Mouse (Mus musculus) liver (tissue): ENCODE results near the gene Mroh8.
"Not testable (repeated sequence)": the region's sequence is repeated elsewhere in the genome, so short reads cannot be mapped to it uniquely, and the experiment has no call there.

Source experiments
- DNase-seq: peaks from one replicate; pipeline ENCODE4 v3.0.0-alpha.2; 2020; ENCODE audit warnings: mixed read lengths

Mroh8 gene

GRCm38 (mm10) chr2:157187223-157187622 lies 92.1 kb downstream of the Mroh8 start:
- no peak for DNase-seq

- no peak for DNase-seq
These were observed 92.8 kb downstream of the Mroh8 start for GRCm38 (mm10) chr2:157186504-157186903.

DNA sequence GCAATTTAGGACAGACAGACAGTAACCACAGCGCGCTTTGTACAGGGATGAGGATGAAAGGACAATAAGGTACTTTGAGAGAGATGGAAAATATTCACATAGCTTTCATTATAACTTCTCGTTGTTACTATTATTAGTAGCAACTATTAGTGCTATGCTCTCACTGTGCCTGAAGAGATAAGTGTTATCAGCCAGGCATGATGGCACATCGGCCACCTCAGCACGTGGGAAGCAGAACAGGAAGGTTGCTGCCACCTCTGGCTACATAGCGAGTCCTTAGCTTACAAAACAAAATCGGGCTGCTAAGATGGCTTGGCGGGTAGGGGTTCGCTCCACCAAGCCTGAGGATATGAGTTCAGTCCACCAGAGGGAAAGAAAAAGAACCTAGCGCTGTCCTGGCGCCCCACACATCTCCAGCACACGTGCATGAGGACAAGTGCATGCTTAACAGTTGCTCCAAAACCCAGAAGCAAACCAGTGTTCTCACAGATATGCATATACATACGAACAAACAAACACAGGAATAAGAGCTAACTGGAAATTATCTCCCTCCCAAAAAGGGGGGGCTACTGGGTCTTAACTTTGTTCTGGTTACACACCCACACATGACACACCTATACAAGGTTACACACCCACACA lies 94.2 kb downstream of the Mroh8 start:
- peak; percentile 60 for DNase-seq

DNA sequence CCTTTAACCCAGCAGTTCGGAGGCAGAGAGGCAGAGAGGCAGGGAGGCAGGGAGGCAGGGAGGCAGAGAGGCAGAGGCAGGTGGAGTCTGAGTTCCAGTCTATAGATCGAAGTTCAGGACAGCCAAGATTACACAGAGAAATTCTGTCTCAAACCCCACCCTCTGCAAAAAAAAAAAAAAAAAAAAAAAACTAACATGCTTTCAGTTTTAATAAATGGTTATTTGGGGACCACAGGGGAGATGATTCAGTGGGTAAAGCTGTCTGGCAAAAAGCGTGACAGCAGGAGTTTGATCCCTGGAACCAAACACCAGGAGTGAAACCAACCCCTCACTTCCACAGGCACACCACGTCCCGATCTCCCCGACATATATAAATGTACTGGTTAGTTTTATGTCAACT lies 101.2 kb downstream of the Mroh8 start:
- no peak for DNase-seq

- no peak for DNase-seq
These were observed 103.1 kb downstream of the Mroh8 start for GRCm38 (mm10) chr2:157176248-157176647.

GRCm38 (mm10) chr2:157174416-157174815 lies 104.9 kb downstream of the Mroh8 start:
- DNase-seq: no peak

- no peak for DNase-seq
These were observed 105.8 kb downstream of the Mroh8 start for GRCm38 (mm10) chr2:157173555-157173954.

- no peak for DNase-seq
These were observed 106.4 kb downstream of the Mroh8 start for GRCm38 (mm10) chr2:157172984-157173383.

GRCm38 (mm10) chr2:157170626-157171025 lies 108.7 kb downstream of the Mroh8 start:
- no peak for DNase-seq

DNA sequence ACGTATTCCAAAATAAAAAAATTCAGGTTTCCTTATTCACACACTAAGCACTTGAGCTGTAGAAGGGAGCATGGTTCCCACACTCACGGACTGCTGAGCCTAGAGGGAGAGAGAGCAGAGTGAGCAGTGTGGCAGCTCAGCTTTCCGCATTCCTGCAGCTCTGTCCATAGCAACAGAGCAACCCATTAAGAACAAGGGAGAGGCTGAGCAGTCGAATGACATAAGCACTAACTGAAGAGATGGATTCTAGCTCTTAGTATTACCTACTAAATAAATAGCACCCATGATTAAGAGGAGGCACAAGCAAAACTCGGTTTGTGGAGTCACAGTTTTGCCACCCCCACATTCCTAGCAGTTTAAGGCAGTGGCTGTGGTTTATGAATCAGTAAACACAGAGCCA lies 109.2 kb downstream of the Mroh8 start:
- no peak for DNase-seq

DNA sequence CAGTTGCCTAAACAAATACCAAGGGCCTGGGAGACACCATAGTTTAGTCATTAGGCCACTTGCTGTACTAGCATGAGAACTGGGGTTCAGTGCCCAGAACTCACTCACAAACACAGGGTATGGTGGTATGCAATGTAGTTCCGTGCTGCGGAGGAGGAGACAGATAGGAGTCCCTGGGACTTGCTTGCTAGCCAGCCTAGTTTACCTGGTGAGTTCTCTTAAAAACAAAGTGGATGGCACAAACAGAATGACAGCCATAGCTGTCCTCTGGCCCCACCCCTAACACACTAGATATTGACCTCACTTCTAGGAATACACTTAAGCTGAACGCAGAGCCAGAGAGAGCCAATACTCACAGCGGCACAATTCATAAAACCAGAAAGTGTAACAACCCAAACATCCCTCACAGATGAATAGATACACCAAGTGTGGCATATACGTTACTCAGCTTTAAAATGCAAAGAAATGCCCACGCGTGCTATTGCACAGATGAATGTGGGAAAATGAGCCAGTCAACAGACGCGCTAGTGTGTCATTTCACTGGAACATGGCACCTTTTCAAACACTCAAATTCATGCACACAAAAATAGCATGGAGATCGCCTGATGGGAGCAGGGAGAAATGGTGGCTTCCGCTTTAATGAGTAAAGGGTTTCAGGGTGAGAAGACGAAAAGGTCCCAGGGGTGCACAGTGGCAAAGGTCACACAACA lies 112.8 kb downstream of the Mroh8 start:
- no peak for DNase-seq

DNA sequence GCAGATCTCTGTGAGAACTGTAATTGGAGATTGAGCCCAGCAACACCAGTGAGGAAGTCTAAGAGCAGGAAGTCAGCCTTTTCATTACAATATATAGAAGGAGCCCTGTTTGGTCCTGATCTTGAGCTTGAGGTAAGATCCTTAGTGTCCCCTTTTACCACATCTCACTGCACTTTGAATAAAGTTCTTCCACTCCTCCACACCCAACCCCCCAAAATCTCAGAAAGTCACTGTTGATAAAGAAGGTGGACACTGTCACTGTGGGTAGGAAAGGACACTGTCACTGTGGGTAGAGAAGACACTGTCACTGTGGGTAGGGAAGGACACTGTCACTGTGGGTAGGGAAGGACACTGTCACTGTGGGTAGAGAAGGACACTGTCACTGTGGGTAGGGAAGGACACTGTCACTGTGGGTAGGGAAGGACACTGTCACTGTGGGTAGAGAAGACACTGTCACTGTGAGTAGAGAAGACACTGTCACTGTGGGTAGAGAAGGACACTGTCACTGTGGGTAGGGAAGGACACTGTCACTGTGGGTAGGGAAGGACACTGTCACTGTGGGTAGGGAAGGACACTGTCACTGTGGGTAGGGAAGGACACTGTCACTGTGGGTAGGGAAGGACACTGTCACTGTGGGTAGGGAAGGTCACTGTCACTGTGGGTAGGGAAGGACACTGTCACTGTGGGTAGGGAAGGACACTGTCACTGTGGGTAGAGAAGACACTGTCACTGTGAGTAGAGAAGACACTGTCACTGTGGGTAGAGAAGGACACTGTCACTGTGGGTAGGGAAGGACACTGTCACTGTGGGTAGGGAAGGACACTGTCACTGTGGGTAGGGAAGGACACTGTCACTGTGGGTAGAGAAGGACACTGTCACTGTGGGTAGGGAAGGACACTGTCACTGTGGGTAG lies 113.8 kb downstream of the Mroh8 start:
- not testable (repeated sequence) for DNase-seq

DNA sequence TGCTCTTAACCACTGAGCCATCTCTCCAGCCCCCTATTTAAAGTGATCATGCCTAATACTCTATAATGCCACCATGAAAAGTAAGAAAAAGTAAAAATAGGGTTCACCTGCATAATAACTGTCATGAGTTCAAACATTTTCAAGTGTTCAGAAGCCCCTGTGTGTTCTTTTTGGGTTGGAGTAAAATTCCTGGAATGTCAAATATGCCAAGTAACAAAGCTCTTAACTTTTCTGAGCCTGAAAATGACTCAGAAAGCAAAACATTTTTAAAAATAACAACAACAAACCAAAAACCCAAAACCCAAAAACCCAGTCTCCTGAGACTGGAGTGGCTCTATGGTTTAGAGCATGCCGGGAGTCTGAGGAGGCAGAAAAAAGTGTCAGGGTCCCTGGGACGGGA lies 115.2 kb downstream of the Mroh8 start:
- no peak for DNase-seq
